Mouse (Mus musculus): ENCODE data around the gene Fam193a. TPM values are rescaled to one million over a fixed set of nuclear protein-coding genes. Genes with fewer than 3 reads are reported as not detected.
A peak's percentile ranks its signal among the peaks of the same experiment; 100 is the strongest.

Fam193a gene
- polyA plus RNA-seq, 1 experiment from 2014 or later, result 14.1 TPM

- H3K36me3 ChIP-seq (ENCODE audit: control insufficient read depth, insufficient read depth, low read length), result no peaks in the 10 kb centered on the region
- H3K4me3 ChIP-seq (ENCODE audit: low read depth, low read length), result peak overlapping the region; percentile 94
- H3K27me3 ChIP-seq (ENCODE audit: control insufficient read depth, insufficient read depth, low read depth, low read length), result no peaks in the 10 kb centered on the region
- H3K9me3 ChIP-seq (replicated peaks; ENCODE audit: control insufficient read depth, low read length, poor library complexity, severe bottlenecking), result no peaks in the 10 kb centered on the region
- peak overlapping the region; percentile 90 for H3K9ac ChIP-seq (ENCODE audit: low read depth, low read length)
- peak overlapping the region; percentile 87 for H3K27ac ChIP-seq (ENCODE audit: low read length)
- peak overlapping the region; percentile 71 for H3K4me2 ChIP-seq (ENCODE audit: low read length)
- WGBS, result 29% methylated on average over 8 of the region's 8 CpGs
- peaks cover 28% of the 10 kb centered on the region for H3K4me1 ChIP-seq (ENCODE audit: control insufficient read depth, insufficient read depth, low read length)
- no peak for ATAC-seq
Measured at GRCm38 (mm10) chr5:34370840-34371239, 1.1 kb downstream of the Fam193a start.

DNA sequence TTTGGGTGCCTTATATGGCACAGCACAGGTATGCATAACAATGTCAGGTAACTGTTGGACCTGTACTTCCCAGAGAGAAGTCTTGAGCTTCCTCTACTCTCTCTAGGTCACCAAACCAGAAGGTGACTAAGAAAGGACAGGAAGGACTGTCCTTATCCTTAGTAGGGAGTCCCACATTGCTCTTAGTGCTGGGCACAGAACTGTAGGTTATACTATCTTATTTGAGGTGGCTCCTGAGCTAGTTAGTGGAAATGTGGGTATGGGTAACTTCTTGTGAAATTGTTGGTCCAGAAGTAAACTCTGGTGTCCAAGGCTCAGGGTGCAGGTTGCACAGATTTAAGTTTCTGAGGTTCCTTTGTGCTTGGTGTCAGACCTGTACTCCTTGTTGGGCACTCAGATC lies 2.4 kb downstream of the Fam193a start:
- peak overlapping the region; percentile 32 for H3K4me2 ChIP-seq (ENCODE audit: low read length)
- H3K36me3 ChIP-seq (ENCODE audit: control insufficient read depth, insufficient read depth, low read length), result no peaks in the 10 kb centered on the region
- ATAC-seq, result no peak
- peaks cover 28% of the 10 kb centered on the region for H3K4me1 ChIP-seq (ENCODE audit: control insufficient read depth, insufficient read depth, low read length)
- no peak overlapping the region for H3K27ac ChIP-seq (ENCODE audit: low read length)
- H3K9me3 ChIP-seq (replicated peaks; ENCODE audit: control insufficient read depth, low read length, poor library complexity, severe bottlenecking), result no peaks in the 10 kb centered on the region
- no peaks in the 10 kb centered on the region for H3K27me3 ChIP-seq (ENCODE audit: control insufficient read depth, insufficient read depth, low read depth, low read length)
- H3K4me3 ChIP-seq (ENCODE audit: low read depth, low read length), result no peak overlapping the region
- no peak overlapping the region for H3K9ac ChIP-seq (ENCODE audit: low read depth, low read length)

DNA sequence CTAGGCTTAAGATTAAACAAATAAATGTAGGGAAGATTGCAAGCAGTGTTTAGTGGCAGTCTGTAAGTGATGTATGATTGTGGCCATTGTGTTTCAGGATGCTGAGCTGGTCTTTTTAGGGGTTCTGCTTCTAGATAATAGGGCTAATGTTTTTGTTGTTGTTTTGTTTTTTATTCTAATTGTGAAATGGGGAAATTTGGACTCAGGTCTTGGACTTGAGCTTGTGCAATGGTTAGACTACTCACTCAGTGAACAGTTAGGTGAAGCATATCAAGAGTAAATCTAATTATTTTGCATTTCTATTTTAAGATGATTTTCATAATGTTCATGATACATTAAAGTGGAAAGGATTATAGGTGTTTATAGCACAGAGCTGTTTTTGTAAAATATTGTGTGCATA lies 2.8 kb downstream of the Fam193a start:
- Histone ChIP-seq H3K36me3 (ENCODE audit: control insufficient read depth, insufficient read depth, low read length) (no peaks in the 10 kb centered on the region), H3K4me3 (ENCODE audit: low read depth, low read length) (no peak overlapping the region), H3K27me3 (ENCODE audit: control insufficient read depth, insufficient read depth, low read depth, low read length) (no peaks in the 10 kb centered on the region), H3K9ac (ENCODE audit: low read depth, low read length) (no peak overlapping the region), H3K9me3 (replicated peaks; ENCODE audit: control insufficient read depth, low read length, poor library complexity, severe bottlenecking) (no peaks in the 10 kb centered on the region), H3K4me1 (ENCODE audit: control insufficient read depth, insufficient read depth, low read length) (peaks cover 28% of the 10 kb centered on the region), H3K4me2 (ENCODE audit: low read length) (peak overlapping the region; percentile 32; the same call in 1 of the 2 replicates), H3K27ac (ENCODE audit: low read length) (no peak overlapping the region)
- no peak for ATAC-seq

DNA sequence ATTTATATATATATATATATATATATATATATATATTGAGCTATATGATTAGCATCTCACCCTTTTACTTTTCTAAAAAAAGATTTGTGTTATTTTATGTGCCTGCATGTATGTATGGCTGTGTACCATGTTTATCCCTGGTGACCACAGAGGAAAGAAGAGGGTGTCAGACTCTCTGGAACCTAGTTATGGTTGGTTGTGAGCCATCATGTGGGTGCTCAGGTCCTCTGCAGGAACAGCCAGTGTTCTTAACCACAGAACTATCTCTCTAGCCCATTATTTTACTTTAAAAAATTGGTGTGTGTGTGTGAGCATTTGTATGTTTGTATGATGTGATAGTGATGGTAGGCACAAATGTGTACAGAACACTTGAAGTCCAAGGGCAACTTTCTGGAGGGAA lies 9.1 kb downstream of the Fam193a start:
- Histone ChIP-seq H3K9me3 (replicated peaks; ENCODE audit: control insufficient read depth, low read length, poor library complexity, severe bottlenecking) (no peaks in the 10 kb centered on the region), H3K27ac (ENCODE audit: low read length) (no peak overlapping the region), H3K4me2 (ENCODE audit: low read length) (no peak overlapping the region), H3K4me1 (ENCODE audit: control insufficient read depth, insufficient read depth, low read length) (peaks cover 5% of the 10 kb centered on the region; the same call in 1 of the 2 replicates), H3K9ac (ENCODE audit: low read depth, low read length) (no peak overlapping the region), H3K27me3 (ENCODE audit: control insufficient read depth, insufficient read depth, low read depth, low read length) (no peaks in the 10 kb centered on the region), H3K4me3 (ENCODE audit: low read depth, low read length) (no peak overlapping the region), H3K36me3 (ENCODE audit: control insufficient read depth, insufficient read depth, low read length) (no peaks in the 10 kb centered on the region)
- ATAC-seq, result no peak

- Histone ChIP-seq H3K27ac (ENCODE audit: low read length) (no peak overlapping the region), H3K4me3 (ENCODE audit: low read depth, low read length) (no peak overlapping the region), H3K36me3 (ENCODE audit: control insufficient read depth, insufficient read depth, low read length) (peaks cover 2% of the 10 kb centered on the region; the same call in 1 of the 2 replicates), H3K27me3 (ENCODE audit: control insufficient read depth, insufficient read depth, low read depth, low read length) (no peaks in the 10 kb centered on the region), H3K9me3 (replicated peaks; ENCODE audit: control insufficient read depth, low read length, poor library complexity, severe bottlenecking) (no peaks in the 10 kb centered on the region), H3K4me1 (ENCODE audit: control insufficient read depth, insufficient read depth, low read length) (no peaks in the 10 kb centered on the region), H3K9ac (ENCODE audit: low read depth, low read length) (no peak overlapping the region), H3K4me2 (ENCODE audit: low read length) (no peak overlapping the region)
- no peak for ATAC-seq
- 93% methylated on average over 2 of the region's 2 CpGs for WGBS
Measured at GRCm38 (mm10) chr5:34381700-34382099, 12.0 kb downstream of the Fam193a start.

GRCm38 (mm10) chr5:34385616-34386015 lies 15.9 kb downstream of the Fam193a start:
- H3K4me1 ChIP-seq (ENCODE audit: control insufficient read depth, insufficient read depth, low read length), result no peaks in the 10 kb centered on the region
- 96% methylated on average over 5 of the region's 5 CpGs for WGBS
- H3K27ac ChIP-seq (ENCODE audit: low read length), result no peak overlapping the region
- no peak overlapping the region for H3K4me3 ChIP-seq (ENCODE audit: low read depth, low read length)
- H3K36me3 ChIP-seq (ENCODE audit: control insufficient read depth, insufficient read depth, low read length), result peaks cover 2% of the 10 kb centered on the region; the same call in 1 of the 2 replicates
- no peak overlapping the region for H3K9ac ChIP-seq (ENCODE audit: low read depth, low read length)
- ATAC-seq, result no peak
- H3K9me3 ChIP-seq (replicated peaks; ENCODE audit: control insufficient read depth, low read length, poor library complexity, severe bottlenecking), result no peaks in the 10 kb centered on the region
- no peaks in the 10 kb centered on the region for H3K27me3 ChIP-seq (ENCODE audit: control insufficient read depth, insufficient read depth, low read depth, low read length)
- H3K4me2 ChIP-seq (ENCODE audit: low read length), result no peak overlapping the region

DNA sequence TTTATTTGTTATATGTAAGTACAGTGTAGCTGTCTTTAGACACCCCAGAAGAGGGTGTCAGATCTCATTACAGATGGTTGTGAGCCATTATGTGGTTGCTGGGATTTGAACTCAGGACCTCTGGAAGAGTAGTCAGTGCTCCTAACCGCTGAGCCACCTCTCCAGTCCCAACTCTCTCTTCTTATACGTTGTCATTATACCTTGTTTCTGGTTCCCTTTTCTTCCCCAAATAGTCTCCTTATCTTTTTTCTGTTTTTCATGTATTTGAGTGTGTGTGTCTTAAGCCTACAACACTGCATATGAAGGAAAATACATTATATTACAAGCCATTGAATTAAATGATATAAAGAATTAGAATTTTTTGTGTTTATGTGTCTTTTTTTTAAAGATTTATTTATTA lies 17.0 kb downstream of the Fam193a start:
- 100% methylated on average over 2 of the region's 2 CpGs for WGBS
- H3K27ac ChIP-seq (ENCODE audit: low read length), result no peak overlapping the region

GRCm38 (mm10) chr5:34393251-34393650 lies 23.5 kb downstream of the Fam193a start:
- Histone ChIP-seq H3K27me3 (ENCODE audit: control insufficient read depth, insufficient read depth, low read depth, low read length) (no peaks in the 10 kb centered on the region), H3K36me3 (ENCODE audit: control insufficient read depth, insufficient read depth, low read length) (no peaks in the 10 kb centered on the region), H3K4me3 (ENCODE audit: low read depth, low read length) (no peak overlapping the region), H3K4me1 (ENCODE audit: control insufficient read depth, insufficient read depth, low read length) (peaks cover 2% of the 10 kb centered on the region; the same call in 1 of the 2 replicates), H3K9me3 (replicated peaks; ENCODE audit: control insufficient read depth, low read length, poor library complexity, severe bottlenecking) (no peaks in the 10 kb centered on the region), H3K4me2 (ENCODE audit: low read length) (no peak overlapping the region), H3K9ac (ENCODE audit: low read depth, low read length) (no peak overlapping the region), H3K27ac (ENCODE audit: low read length) (no peak overlapping the region)
- WGBS, result 92% methylated on average over 8 of the region's 8 CpGs
- ATAC-seq, result no peak

More for the DNA sequence above, 17.0 kb downstream of the Fam193a start:
- Histone ChIP-seq H3K4me2 (ENCODE audit: low read length) (no peak overlapping the region), H3K27me3 (ENCODE audit: control insufficient read depth, insufficient read depth, low read depth, low read length) (no peaks in the 10 kb centered on the region), H3K9ac (ENCODE audit: low read depth, low read length) (no peak overlapping the region), H3K4me1 (ENCODE audit: control insufficient read depth, insufficient read depth, low read length) (no peaks in the 10 kb centered on the region), H3K4me3 (ENCODE audit: low read depth, low read length) (no peak overlapping the region), H3K9me3 (replicated peaks; ENCODE audit: control insufficient read depth, low read length, poor library complexity, severe bottlenecking) (no peaks in the 10 kb centered on the region), H3K36me3 (ENCODE audit: control insufficient read depth, insufficient read depth, low read length) (peaks cover 2% of the 10 kb centered on the region; the same call in 1 of the 2 replicates)
- no peak for ATAC-seq

DNA sequence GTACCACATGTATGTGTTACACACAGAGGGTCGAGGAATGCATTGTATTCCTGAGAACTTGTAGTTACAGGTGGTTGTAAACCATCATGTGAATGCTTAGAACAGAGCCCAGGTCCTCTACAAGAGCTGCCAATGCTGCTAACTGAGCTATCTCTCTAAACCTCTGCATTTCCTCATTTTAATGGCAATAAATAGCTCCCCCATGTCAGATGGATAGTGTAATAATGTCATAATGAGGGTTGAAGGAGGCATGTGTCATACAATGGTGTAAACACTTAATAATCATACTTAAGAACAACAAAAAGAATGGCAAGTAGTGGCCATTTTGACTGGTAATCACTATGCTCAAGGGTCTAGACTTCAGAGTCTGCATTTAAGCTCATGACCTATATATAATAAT lies 25.6 kb downstream of the Fam193a start:
- Histone ChIP-seq H3K4me2 (ENCODE audit: low read length) (no peak overlapping the region), H3K27ac (ENCODE audit: low read length) (no peak overlapping the region), H3K4me1 (ENCODE audit: control insufficient read depth, insufficient read depth, low read length) (peaks cover 2% of the 10 kb centered on the region; the same call in 1 of the 2 replicates), H3K27me3 (ENCODE audit: control insufficient read depth, insufficient read depth, low read depth, low read length) (no peaks in the 10 kb centered on the region), H3K9me3 (replicated peaks; ENCODE audit: control insufficient read depth, low read length, poor library complexity, severe bottlenecking) (no peaks in the 10 kb centered on the region), H3K9ac (ENCODE audit: low read depth, low read length) (no peak overlapping the region), H3K4me3 (ENCODE audit: low read depth, low read length) (no peak overlapping the region), H3K36me3 (ENCODE audit: control insufficient read depth, insufficient read depth, low read length) (no peaks in the 10 kb centered on the region)
- no peak for ATAC-seq
- 94% methylated on average over 1 of the region's 1 CpGs for WGBS

Measured in midbrain, embryonic 16.5 days (tissue).